Mouse (Mus musculus): ENCODE data around the gene Ubap2. TPM values are rescaled to one million over a fixed set of nuclear protein-coding genes. Genes with fewer than 3 reads are reported as not detected.

The Ubap2 gene
- 10 to 100 TPM; 46.7 to 57.3 TPM for total RNA-seq (2021)
- long read RNA-seq, full-length matches to known transcripts: 11 of 25 reads
- long read RNA-seq, partial matches to known transcripts: 5 of 25 reads
- long read RNA-seq, other reads (novel, unspliced or antisense): 9 of 25 reads

- DNase-seq (ENCODE audit: low spot score in 2 of 2): peak; percentile 96
Observed at GRCm38 (mm10) chr4:41274980-41275850, at the start of gene Ubap2. Gene Ubap2 (minus strand): TSS chr4:41275144.

- DNase-seq (ENCODE audit: low spot score in 2 of 2): no peak
Observed at GRCm38 (mm10) chr4:41320971-41321370, 46.0 kb upstream of the Ubap2 start.

- DNase-seq (ENCODE audit: low spot score in 2 of 2): no peak
Observed at GRCm38 (mm10) chr4:41318267-41318666, 43.3 kb upstream of the Ubap2 start.

- no peak for DNase-seq (ENCODE audit: low spot score in 2 of 2)
Observed at GRCm38 (mm10) chr4:41315173-41315572, 40.2 kb upstream of the Ubap2 start.

GRCm38 (mm10) chr4:41314141-41315129 is 39.5 kb upstream of the Ubap2 start, which contains the start of gene Dcaf12:
Gene Dcaf12 (minus strand): TSS chr4:41314889.
- DNase-seq (ENCODE audit: low spot score in 2 of 2): peak; percentile 95

GRCm38 (mm10) chr4:41313722-41314121 is 38.8 kb upstream of the Ubap2 start:
- no peak for DNase-seq (ENCODE audit: low spot score in 2 of 2)

GRCm38 (mm10) chr4:41310567-41311563 is 35.9 kb upstream of the Ubap2 start:
- no peak for DNase-seq (ENCODE audit: low spot score in 2 of 2)

GRCm38 (mm10) chr4:41307406-41307805 is 32.5 kb upstream of the Ubap2 start:
- no peak for DNase-seq (ENCODE audit: low spot score in 2 of 2)

- DNase-seq (ENCODE audit: low spot score in 2 of 2): no peak
Observed at GRCm38 (mm10) chr4:41304302-41304701, 29.4 kb upstream of the Ubap2 start.

- no peak for DNase-seq (ENCODE audit: low spot score in 2 of 2)
Observed at GRCm38 (mm10) chr4:41303671-41304070, 28.7 kb upstream of the Ubap2 start.

- no peak for DNase-seq (ENCODE audit: low spot score in 2 of 2)
Observed at GRCm38 (mm10) chr4:41298976-41299375, 24.0 kb upstream of the Ubap2 start.

- no peak for DNase-seq (ENCODE audit: low spot score in 2 of 2)
Observed at GRCm38 (mm10) chr4:41295960-41296359, 21.0 kb upstream of the Ubap2 start.

- no peak for DNase-seq (ENCODE audit: low spot score in 2 of 2)
Observed at GRCm38 (mm10) chr4:41295507-41295906, 20.6 kb upstream of the Ubap2 start.

GRCm38 (mm10) chr4:41293907-41294306 is 19.0 kb upstream of the Ubap2 start:
- DNase-seq (ENCODE audit: low spot score in 2 of 2): peak; percentile 56 to 69

GRCm38 (mm10) chr4:41289802-41290201 is 14.9 kb upstream of the Ubap2 start:
- DNase-seq (ENCODE audit: low spot score in 2 of 2): peak in 1 of 2 experiments; percentile 20

- DNase-seq (ENCODE audit: low spot score in 2 of 2): peak in 1 of 2 experiments; percentile 40
Observed at GRCm38 (mm10) chr4:41286420-41286819, 11.5 kb upstream of the Ubap2 start.

- DNase-seq (ENCODE audit: low spot score in 2 of 2): no peak
Observed at GRCm38 (mm10) chr4:41284087-41284486, 9.1 kb upstream of the Ubap2 start.

- no peak for DNase-seq (ENCODE audit: low spot score in 2 of 2)
Observed at GRCm38 (mm10) chr4:41275927-41276326, 983 bp upstream of the Ubap2 start.

- no peak for DNase-seq (ENCODE audit: low spot score in 2 of 2)
Observed at GRCm38 (mm10) chr4:41274377-41274979, 466 bp downstream of the Ubap2 start.

GRCm38 (mm10) chr4:41268133-41268532 is 6.8 kb downstream of the Ubap2 start:
- no peak for DNase-seq (ENCODE audit: low spot score in 2 of 2)

Measured in layer of hippocampus, postnatal 10 days (tissue).